ENCODE assay signal across 8 mouse cellular contexts in genomic region chr13:41606081-41607000, GRCm38 (mm10). TPM values are rescaled to one million over a fixed set of nuclear protein-coding genes. Genes with fewer than 3 reads are reported as not detected.
DNase-seq lines count a peak whose midpoint lies in the region; ATAC-seq and TF ChIP-seq lines count a peak whose summit lies in the region.

No protein-coding gene starts in this region.

- H3K9me3 ChIP-seq in heart, embryonic 15.5 days (replicated peaks) = no peaks in the 10 kb centered on the region
- H3K9me3 ChIP-seq in lung, postnatal 0 days (ENCODE audit: low read length) = no peaks in the 10 kb centered on the region

- ATAC-seq in erythroblast, adult 5-6 weeks (replicated peaks; ENCODE audit: low FRiP score, poor library complexity, severe bottlenecking) = 0 out of 2 replicates have a peak, but pooled peaks have one; percentile 35
- peak; percentile 31; the same call in 1 of the 2 replicates for ATAC-seq in heart, embryonic 15.5 days (replicated peaks; ENCODE audit: insufficient number of reproducible peaks, insufficient read depth, low FRiP score, low read depth)
- peak; percentile 3; the same call in 1 of the 2 replicates for ATAC-seq in lung, postnatal 0 days

- no peaks in the 10 kb centered on the region for H3K27me3 ChIP-seq in heart, embryonic 15.5 days
- no peaks in the 10 kb centered on the region for H3K27me3 ChIP-seq in lung, postnatal 0 days (replicated peaks; ENCODE audit: insufficient read depth, low read length)

- peak overlapping the region; percentile 89 for H3K27ac ChIP-seq in heart, embryonic 15.5 days
- H3K27ac ChIP-seq in lung, postnatal 0 days (ENCODE audit: low read length) = peak overlapping the region; percentile 92

- WGBS in heart, embryonic 15.5 days = 1% methylated on average over 64 of the region's 67 CpGs
- WGBS in lung, postnatal 0 days = 2% methylated on average over 54 of the region's 67 CpGs

- H3K4me2 ChIP-seq in heart, embryonic 15.5 days = peak overlapping the region; percentile 69
- H3K4me2 ChIP-seq in lung, postnatal 0 days (replicated peaks; ENCODE audit: low read depth, low read length) = peak overlapping the region; percentile 79

- peak overlapping the region; percentile 90 for H3K4me3 ChIP-seq in heart, embryonic 15.5 days
- peak overlapping the region; percentile 98 for H3K4me3 ChIP-seq in lung, postnatal 0 days (ENCODE audit: low read depth, low read length)

- TF ChIP-seq EP300 in lung, postnatal 0 days (IDR thresholded peaks at IDR 0.05) = no peak

- DNase-seq in ES-CJ7 (ENCODE audit: low read depth, low spot score) = peak; percentile 15
- peak; percentile 52 for DNase-seq in brain, adult 2 months (ENCODE audit: low read depth, low spot score)
- DNase-seq in kidney, postnatal 14 days = peak; percentile 62
- DNase-seq in lung, postnatal 0 days (ENCODE audit: low spot score) = peak; percentile 40
- peak; percentile 50 for DNase-seq in retina, embryonic 14.5 days (ENCODE audit: low spot score)
- peak; percentile 17 to 39 for DNase-seq in urinary bladder, postnatal 36 days (ENCODE audit: low spot score in 2 of 2)

- peak overlapping the region; percentile 87 for H3K9ac ChIP-seq in heart, embryonic 15.5 days
- H3K9ac ChIP-seq in lung, postnatal 0 days (replicated peaks; ENCODE audit: low read depth) = peak overlapping the region; percentile 88

- TF ChIP-seq CTCF in lung, postnatal 0 days (IDR thresholded peaks at IDR 0.05) = no peak

- H3K4me1 ChIP-seq in heart, embryonic 15.5 days (replicated peaks) = peaks cover 8% of the 10 kb centered on the region
- H3K4me1 ChIP-seq in lung, postnatal 0 days (ENCODE audit: insufficient read depth, low read depth, low read length) = no peaks in the 10 kb centered on the region

- no peaks in the 10 kb centered on the region for H3K36me3 ChIP-seq in heart, embryonic 15.5 days
- no peaks in the 10 kb centered on the region for H3K36me3 ChIP-seq in lung, postnatal 0 days (ENCODE audit: insufficient read depth, low read length)

RNA-seq across cellular contexts. Expression of gene Tmem170b, which starts 0.6 kb away (rescaled TPM):
- 7.7 and 9.4 TPM in 2 replicates for total RNA-seq in erythroblast, adult 5-6 weeks (2015; ENCODE audit: low replicate concordance)
- 7.1 and 8.5 TPM in 2 replicates for total RNA-seq in erythroblast, adult 5-6 weeks (2017; ENCODE audit: low replicate concordance)
- polyA plus RNA-seq in heart, embryonic 15.5 days (2015; fragmentation: Nextera tagmentation; extraction: Ambion mirVana) = 11.2 TPM in 2 replicates
- 11.6 and 12.1 TPM in 2 replicates for polyA plus RNA-seq in lung, postnatal 0 days (2015; fragmentation: Nextera tagmentation; extraction: Ambion mirVana)

Comparison
In these comparisons a context has a peak if more than half of its experiments do, and no peak if none do; other contexts are left out.
1. Peak in every context shown above with its lines: DNase-seq, ATAC-seq, H3K4me3 ChIP-seq and H3K27ac ChIP-seq.